Mouse (Mus musculus): Measurements from ENCODE around the gene A730061H03Rik. TPM values are rescaled to one million over a fixed set of nuclear protein-coding genes. Genes with fewer than 3 reads are reported as not detected.

A730061H03Rik gene
- total RNA-seq (2022) = 1 to 10 TPM in 2 of 4 experiments, under 1 TPM in 1, not detected in 1; 0.94 to 2.0 (median 1.4) TPM

DNA sequence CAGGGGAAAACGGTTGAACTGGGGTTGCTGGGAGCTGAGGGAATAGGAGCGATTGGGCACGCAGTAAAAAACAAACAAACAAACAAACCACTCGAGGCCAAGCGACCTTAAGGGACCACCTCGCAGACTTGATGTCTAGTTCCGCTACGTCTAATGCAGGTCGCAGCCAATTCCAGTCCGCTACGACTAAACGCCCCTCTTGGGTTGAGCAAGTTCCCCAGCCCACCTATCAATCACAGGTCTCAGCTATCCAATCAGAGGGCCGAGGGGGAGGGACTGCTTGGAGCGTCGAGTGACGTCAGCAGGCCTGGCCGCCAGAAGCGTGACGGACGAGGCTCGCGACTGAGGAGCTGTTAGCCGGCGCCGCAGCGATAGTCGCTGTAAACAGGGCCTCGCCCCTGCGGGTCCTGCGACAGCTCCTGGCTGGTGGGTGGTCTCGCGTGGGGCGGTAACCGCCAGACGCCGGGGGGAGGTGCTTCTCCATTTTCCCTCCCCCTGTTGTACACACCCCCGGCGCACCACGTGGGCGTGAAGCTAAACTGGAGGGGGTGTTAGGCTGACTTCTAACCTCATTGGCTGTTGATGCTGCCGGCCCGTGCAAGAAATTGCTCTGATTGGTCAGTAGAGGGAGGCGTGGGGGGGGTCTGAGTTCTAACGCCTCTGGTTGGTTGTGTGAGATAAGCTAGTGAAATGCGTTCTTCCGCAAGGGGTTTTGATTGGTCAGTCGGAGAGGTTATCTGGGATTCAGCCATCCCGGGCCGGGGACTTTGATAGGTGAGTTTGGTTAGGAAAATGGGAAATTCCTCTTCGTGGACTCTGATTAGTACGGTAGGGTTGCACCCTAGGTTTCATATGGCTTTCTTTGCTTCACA is at the start of gene A730061H03Rik:
Gene A730061H03Rik, minus strand, starts transcription at position 205 of the 872 bp plus-strand sequence.
- DNase-seq (ENCODE audit: low spot score in 2 of 2) = peak; percentile 98 to 99

DNA sequence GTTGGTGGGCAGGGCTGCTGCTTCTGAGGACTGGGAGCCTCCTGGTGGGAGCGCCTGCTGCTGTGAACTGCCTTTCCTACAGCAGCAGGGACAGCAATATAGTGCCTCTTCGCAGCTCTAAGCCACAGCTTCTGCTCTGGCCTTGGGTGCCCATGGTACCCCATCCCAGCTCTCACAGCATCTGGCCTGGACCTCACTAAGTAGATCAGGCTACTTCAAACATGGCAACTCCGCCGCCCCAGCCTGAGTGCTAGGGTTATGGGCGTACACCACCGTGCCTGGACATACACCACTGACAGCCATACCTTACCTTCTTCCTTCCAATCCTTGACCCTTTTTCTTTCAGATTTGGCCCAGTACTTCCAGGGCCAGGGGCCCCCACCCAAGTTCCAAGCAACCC is 48.1 kb upstream of the A730061H03Rik start:
- no peak for DNase-seq (ENCODE audit: low spot score in 2 of 2)

DNA sequence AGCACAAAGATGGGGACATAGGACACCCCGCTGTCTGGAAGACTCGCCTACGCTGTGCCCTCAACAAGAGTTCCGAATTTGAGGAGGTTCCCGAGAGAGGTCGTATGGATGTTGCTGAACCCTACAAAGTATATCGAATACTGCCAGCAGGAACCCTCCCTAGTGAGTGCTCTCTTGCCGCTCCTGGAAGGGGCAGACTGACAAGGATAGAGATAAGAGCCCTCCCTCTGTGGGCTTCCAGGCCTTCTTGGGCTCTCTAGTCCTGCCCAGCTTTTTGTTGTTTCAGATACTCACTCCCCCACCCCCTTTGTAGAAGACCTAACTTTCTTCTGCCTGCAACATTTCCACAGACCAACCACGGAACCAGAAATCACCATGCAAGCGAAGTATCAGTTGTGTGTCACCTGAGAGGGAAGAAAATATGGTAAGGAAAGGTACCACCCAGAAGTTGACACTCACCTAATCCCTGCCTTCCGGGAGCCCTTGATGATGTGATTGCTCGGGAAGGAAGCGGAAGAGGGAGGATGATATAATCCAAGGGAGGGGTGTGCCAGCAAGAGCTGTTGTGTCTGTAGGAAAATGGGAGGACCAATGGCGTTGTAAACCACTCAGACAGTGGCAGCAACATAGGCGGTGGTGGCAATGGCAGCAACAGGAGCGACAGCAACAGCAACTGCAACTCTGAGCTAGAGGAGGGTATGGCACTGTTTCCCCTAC is 45.7 kb upstream of the A730061H03Rik start:
- DNase-seq (ENCODE audit: low spot score in 2 of 2) = no peak

DNA sequence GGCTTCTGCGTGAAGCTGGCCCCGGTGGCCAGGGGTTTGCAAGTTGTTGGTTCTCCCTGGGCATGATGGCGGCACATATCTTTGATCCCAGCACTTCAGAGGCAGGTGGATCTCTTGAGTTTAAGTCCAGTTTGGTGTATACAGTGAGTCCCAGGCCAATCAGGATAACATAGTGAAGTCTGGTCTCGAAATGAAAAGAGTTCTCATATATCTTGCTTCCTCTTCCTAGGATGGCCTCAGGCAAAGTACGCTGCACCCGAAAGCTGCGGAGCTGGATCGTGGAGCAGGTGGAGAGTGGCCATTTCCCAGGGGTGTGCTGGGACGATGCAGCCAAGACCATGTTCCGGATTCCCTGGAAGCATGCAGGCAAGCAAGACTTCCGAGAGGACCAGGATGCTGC is 44.6 kb upstream of the A730061H03Rik start:
- DNase-seq (ENCODE audit: low spot score in 2 of 2) = no peak

DNA sequence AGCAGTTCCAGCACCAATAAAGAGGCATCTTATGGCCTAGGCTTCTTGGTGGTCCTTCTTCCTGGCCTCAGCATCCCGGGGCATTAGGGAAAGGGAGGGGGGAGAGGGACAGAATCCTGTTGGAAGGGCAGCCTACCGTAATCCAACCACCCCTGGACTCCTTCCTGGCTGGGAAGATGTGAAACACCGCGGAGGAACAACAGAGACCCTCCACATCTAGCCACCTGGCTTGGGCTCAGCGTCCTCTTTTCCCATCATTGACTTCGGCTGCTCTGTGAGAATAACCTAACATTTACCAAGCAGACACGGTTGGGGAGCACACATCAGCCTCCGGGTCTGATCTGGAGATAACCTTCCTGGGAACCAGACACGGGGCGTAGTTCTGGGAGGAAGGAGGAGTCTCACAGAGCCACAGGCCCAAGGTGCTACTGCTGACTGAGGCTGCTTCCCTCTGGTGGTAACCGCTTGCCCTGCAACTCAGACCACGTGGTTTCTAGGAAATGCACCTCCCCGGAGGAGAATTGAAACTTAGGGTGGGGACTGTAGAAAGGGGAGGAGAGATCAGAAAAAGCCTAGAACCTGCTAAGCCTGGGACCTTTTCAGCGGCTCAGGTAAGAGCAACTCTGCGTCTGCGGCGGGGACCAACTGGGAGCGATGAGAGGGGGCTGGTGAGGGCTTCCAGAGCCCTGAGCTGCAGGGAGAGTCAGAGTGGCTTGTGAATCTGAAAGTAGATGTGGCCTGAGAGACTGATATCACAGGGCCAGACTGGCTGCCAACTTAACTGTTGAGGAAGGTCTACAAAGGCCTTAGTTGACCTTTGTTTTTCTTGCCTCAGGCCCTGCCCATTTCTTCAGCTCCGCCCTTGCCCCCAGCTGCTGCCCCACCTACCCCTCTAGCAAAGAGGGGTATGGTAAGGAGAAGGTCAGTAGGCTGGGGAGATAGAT is 43.7 kb upstream of the A730061H03Rik start:
- peak; percentile 80 to 85 for DNase-seq (ENCODE audit: low spot score in 2 of 2)

DNA sequence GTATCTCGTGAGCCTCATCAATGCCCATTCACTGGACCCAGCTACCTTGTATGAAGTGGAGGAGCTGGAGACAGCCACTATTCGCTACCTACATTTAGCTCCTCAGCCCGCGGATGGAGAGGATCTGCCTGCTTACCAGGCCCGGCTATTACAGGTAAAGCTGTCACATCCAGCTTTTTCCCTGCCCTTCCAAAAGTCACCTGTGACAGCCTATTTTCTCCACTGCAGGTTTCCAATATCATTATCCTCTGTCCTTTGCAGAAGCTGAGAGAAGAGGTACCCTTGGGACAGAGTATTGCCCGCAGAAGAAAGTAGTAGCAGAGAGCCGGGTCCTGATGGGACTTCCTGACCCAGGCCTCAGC is 43.0 kb upstream of the A730061H03Rik start, which contains the start of gene Irf9:
Gene Irf9, plus strand, starts transcription at position 301 of the 362 bp plus-strand sequence.
- no peak for DNase-seq (ENCODE audit: low spot score in 2 of 2)

DNA sequence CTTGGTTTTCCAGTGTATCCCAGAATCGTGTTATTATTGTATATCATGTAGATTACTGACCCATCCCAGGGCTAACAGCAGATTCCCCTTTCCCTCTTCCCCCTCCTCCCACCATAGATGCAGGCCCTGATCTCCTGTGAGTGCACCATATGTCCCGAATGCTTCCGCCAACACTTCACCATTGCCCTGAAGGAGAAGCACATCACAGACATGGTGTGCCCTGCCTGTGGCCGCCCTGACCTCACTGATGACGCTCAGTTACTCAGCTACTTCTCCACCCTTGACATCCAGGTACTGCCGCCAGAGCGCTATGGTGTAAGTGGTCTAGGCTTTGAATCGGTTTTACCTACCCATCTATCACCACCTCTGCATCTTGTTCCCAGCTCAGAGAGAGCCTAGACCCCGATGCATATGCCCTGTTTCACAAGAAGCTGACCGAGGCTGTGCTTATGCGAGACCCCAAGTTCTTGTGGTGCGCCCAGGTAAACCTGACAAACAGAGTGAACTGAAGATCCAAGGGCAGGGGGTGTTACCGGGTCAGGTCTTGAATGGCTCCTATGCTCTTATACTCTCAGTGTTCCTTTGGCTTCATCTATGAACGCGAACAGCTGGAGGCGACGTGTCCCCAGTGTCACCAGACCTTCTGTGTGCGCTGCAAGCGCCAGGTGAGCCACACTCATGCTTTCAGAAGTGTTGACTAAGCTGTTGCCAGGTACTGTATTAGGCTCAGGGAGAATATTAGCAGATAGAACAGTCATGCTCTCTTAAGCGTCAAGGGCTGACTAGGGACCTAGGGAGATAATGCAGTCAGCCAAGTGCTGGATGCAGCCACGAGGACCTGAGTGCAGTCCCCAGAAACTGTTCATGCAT is 38.5 kb upstream of the A730061H03Rik start:
- DNase-seq (ENCODE audit: low spot score in 2 of 2) = no peak

DNA sequence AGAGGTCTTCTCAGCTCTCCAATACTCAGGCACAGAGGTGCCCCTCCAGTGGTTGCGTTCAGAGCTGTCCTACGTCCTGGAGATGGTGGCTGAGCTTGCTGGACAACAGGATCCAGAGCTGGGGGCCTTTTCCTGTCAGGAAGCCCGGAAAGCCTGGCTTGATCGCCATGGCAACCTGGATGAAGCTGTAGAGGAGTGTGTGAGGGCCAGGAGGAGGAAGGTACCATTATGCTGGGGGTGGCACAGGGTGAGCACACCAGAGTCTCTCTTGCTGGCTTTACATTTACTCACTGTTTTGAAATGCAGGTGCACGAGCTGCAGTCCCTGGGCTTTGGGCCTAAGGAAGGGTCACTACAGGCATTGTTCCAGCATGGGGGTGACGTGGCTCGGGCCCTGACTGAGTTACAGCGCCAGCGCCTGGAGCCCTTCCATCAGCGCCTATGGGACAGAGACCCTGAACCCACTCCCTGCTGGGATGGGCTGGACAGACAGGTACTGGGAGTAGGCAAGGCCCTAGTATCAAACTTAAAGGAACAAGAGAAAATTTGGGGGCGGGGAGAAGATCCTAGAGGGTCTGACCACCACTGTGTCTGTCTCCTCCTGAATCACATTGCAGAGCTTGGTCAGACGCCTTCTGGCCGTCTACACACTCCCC is 36.0 kb upstream of the A730061H03Rik start:
- DNase-seq (ENCODE audit: low spot score in 2 of 2) = peak in 1 of 2 experiments; percentile 32

DNA sequence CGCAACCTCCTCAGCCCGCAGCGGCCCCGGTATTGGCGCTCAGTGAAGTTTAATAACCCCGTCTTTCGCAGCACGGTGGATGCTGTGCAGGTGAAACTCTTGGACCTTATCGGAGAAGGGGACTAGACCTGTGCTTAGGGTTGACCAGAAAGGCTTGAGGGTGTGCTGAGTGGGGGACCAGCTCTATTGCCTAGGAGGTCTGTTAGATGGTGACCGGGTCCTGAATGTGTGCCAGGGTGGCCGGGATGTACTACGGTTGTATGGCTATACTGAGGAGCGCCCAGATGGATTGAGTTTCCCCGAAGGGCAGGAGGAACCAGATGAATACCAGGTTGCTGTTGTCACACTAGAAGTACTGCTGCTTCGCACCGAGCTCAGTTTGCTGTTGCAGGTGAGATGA is 32.0 kb upstream of the A730061H03Rik start:
- no peak for DNase-seq (ENCODE audit: low spot score in 2 of 2)

DNA sequence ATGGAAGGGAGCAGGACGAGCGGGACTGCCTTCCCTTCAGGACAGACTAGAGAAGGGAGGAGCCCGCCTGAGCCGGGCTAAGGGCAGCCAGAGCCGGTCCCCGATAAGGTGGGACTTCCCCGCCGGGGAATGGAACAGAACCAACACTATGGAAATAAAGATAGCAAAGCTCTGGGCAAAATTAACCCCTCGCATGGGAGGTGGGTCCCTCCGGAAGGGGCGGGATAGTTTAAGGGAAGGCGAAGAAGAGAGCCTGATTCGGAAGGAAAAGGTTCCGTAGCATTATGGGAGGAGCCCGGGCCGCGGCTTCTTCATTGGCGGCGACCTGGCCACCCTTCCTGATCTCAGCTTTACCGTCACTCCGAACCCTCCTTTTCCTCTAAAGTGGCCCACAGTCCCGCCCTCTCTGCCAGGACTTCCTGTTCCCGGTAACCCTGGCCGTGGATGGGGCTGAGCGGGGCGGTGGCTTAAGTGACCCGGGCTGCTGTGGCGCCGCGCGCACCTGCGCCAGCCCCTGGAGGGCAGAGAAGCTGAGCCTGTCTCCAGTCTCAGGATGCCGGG is 31.2 kb upstream of the A730061H03Rik start, which contains the start of gene Rnf31:
Gene Rnf31, plus strand, starts transcription at position 378 of the 561 bp plus-strand sequence.
- peak; percentile 94 for DNase-seq (ENCODE audit: low spot score in 2 of 2)

DNA sequence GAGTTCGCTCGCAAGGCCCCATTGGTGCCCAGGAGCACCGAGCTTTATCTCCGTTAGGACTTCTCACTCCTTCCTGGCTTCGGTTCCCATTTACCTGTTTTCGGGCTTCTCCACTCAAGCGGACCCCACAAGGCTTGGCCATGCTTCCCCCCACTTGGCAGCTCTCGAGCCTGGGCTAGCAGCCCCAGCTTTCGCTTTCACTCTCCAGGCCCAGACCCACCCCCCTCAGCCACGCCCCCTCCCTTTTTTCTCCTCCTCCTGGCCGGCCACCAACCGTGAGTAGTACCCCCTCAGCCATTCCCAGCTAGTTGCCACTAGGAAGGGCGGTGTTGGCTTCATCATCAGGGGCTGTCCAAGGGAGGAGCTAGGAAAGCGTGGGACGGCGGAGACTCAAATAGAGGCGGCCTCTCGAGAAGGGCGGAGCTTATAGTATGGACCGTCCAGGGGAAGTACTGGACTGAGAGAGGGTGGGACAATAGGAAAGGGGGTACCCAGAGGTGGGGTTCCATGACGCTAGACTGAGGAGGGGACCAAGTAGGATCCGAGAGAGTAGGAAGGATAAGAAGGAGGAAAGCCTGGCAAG is 30.6 kb upstream of the A730061H03Rik start, which contains the start of gene Psme2:
Gene Psme2, minus strand, starts transcription at position 366 of the 583 bp plus-strand sequence.
- DNase-seq (ENCODE audit: low spot score in 2 of 2) = peak; percentile 89 to 96

DNA sequence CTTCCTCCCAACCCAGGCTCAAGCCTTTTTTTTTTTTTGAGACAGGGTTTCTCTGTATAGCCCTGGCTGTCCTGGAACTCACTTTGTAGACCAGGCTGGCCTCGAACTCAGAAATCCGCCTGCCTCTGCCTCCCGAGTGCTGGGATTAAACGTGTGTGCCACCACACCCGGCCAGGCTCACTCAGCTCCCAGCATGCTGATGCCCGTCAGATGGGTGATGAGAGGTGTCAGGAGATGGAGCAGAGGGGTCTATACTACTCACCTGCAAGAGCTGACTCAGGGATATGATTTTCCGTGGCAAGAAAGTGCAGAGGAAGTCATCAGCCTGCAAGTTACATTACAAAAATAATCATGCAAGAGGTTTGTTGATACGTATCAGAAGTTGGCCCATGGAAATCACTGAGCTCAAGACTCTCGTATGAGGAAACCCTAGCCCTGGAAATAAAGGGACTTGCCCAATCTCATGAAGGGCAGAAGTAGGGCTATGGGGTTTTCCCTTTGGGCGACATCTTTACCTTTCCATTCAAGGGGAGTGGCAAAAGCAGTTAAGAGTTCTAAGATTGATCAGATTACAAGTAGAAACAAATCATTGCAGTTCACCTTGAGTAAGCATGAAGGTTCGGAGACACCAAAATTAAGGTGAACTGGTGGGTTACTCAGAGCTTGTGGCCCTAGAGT is 29.7 kb upstream of the A730061H03Rik start:
- no peak for DNase-seq (ENCODE audit: low spot score in 2 of 2)

DNA sequence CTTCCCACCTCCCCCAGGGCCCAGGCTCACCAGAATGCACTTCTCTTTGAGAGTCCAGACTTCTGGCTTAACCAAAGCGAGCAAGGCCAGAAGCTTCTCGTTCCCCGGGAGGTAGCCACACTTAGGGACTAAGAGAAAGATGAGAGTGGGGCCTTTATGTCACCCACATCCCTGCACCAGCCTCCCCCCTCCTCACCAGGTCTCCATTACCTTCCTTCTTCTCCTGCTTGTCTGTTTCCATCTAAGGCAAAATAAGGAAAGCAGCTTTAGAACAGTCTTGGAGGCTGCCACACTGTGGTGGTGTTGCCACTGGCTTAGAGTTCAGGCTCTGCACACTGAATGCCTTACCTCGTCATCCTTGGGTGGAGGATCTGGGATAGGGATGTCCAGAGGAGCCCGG is 29.1 kb upstream of the A730061H03Rik start:
- DNase-seq (ENCODE audit: low spot score in 2 of 2) = no peak

DNA sequence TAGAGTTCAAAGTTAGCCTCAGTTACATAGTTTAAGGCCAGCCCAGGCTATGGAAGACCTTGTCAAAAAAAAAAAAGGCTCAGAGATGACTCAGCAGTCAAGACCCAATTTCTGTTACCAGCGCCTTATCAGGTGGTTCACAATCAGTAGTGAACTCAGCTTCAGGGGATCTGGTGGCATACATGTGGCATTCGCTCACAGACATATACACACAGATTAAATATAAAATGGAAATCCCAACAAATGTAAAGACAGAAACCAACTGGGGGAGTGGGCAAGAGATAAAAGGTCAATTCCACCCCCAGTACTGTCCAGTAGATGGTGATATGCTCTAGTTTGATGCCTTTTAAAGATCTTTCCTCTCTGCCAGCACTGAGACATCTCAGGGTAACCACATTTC is 25.9 kb upstream of the A730061H03Rik start:
- no peak for DNase-seq (ENCODE audit: low spot score in 2 of 2)

DNA sequence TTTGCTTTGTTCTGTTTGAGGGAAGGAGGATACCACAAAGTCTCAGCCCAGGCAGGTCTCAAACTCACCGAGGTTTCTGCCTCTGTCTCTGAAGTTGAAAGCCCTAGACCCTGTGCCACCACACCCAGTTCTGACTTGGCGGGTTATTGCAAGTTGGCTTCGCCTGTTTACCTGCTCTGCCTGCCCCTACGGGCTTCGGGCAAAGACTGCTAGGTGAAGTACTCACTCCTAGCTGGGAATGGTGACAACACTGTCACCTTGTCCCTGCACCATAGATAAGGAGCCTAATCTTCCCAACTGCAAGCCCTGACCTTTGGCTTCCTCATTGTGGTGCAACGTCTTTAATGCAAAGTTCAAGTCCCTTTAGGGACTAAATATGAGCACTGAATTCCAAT is 25.4 kb upstream of the A730061H03Rik start:
- DNase-seq (ENCODE audit: low spot score in 2 of 2) = no peak

DNA sequence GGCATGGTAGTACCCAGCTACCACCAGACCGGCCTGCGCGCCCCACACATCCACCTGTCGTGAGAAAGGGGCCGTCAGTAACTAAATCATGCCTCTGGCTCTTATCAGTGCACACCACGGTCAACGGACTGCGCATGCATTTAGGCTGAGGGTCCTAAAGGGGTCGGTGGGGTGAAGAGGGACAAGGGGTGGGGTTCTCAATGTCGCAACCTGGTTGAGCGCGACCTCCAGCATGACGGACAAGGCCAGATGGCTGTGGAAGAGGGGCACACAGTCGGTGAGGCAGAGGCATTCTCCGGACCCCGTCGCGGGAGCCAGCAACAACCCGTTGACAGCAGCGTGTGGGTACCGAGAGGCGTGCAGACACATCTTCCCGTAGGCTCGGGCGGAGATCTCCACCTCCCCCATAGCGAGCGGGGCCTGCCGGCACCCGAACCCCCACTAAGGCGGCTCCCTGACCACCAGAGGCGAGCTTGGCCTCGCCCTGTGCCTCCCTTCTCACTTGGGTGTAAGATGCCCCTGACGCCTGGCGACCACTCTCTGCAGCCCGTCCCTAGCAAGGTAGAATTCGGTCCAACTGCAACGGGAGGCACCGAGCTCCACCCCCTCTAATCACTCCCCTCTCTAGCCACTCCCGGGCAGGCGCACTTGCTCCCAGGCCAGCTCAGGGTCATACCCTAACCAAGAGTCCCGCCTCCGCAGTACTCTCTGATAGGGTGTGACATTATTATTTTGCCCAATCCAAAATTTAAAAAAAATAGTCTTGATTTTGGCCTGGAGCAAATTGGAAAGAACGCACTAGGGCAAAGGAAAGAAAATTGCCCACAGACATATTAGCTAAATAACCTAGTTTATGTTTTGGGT is 24.7 kb upstream of the A730061H03Rik start, which contains the start of gene Emc9:
Gene Emc9, minus strand, starts transcription at position 601 of the 864 bp plus-strand sequence.
- peak in 1 of 2 experiments; percentile 59 for DNase-seq (ENCODE audit: low spot score in 2 of 2)

DNA sequence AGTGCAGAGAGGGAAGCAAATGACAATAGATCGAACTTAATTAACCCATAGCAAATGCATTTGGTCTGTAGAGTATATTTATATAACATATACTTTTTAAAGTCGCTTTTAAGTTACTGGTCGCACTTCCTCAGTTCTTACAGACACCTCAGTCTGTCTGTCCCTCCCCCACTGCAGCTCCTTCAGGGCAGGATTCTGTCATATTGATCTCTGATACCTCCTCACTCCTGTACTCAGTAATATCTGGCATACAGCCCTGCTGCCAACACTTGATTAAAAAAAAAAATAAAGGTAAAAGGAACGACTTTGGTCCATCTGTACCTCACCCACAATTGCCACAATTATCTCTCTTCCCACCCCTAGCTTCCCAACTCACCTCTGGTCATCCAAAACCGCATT is 24.1 kb upstream of the A730061H03Rik start:
- no peak for DNase-seq (ENCODE audit: low spot score in 2 of 2)

Measured in layer of hippocampus, adult 8-10 months (tissue).